Mouse (Mus musculus): Measurements from ENCODE around the gene Btbd35f18.
"Not testable (repeated sequence)": the region's sequence is repeated elsewhere in the genome, so short reads cannot be mapped to it uniquely, and the experiment has no call there.

Btbd35f18 gene

DNA sequence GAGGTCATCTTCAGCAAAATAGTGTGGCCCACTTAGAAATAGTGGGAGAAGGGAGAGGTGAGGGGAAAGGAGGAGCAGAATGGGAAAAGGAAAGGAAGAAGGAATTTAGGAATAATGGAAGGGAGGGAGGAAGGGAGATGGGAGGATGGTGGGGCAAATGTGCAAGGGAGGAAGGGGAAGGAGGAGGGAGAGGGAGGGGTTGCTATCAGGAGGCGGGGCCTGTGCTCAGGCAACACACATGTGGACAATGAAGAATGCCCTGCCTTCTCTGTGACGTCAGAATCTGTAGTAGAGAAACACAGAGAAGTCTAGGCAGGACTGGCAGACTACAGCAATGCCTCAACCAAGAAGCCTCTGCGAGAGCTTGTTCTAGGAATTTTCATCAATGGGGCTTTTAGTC lies at the start of gene Btbd35f18:
Gene Btbd35f18 (plus strand): TSS at position 301 of the 400 bp plus-strand sequence.
- not testable (repeated sequence) for DNase-seq

Measured in lung, postnatal 14 days (tissue).